Mouse (Mus musculus) liver, embryonic 16.5 days (tissue): Measurements from ENCODE around the gene AI987944. TPM values are rescaled to one million over a fixed set of nuclear protein-coding genes. Genes with fewer than 3 reads are reported as not detected.

Experiments
- ATAC-seq: fragments of 200-750 bp; cut with Nextera tagmentation; 2 replicates; pipeline ENCODE4 v1.8.0; 2017; ENCODE audit warnings: low read depth, mild to moderate bottlenecking, moderate number of reproducible peaks, moderate library complexity
- H3K27ac ChIP-seq: fragments of 300-500 bp; sonication (generic); 2 replicates; pipeline ENCODE4 v1.5.1; 2014; ENCODE audit warnings: mild to moderate bottlenecking, low read length
- H3K27me3 ChIP-seq: fragments of 300-500 bp; sonication (generic); 2 replicates; pipeline ENCODE4 v1.6.1; 2014; ENCODE audit warnings: low read depth, low read length, mixed read lengths; ENCODE audit not compliant: control insufficient read depth, insufficient read depth
- H3K36me3 ChIP-seq: fragments of 300-500 bp; sonication (generic); 2 replicates; pipeline ENCODE4 v1.6.1; 2014; ENCODE audit warnings: mild to moderate bottlenecking; ENCODE audit not compliant: control insufficient read depth, insufficient read depth
- H3K4me1 ChIP-seq: fragments of 300-500 bp; sonication (generic); 2 replicates; pipeline ENCODE4 v1.6.1; 2014; ENCODE audit warnings: low read depth, low read length, mixed read lengths; ENCODE audit not compliant: control insufficient read depth
- H3K4me2 ChIP-seq: fragments of 300-500 bp; sonication (generic); 2 replicates; pipeline ENCODE4 v1.6.1; 2014; ENCODE audit warnings: low read depth, low read length, mixed read lengths
- H3K4me3 ChIP-seq: fragments of 300-500 bp; sonication (generic); 2 replicates; pipeline ENCODE4 v1.5.1; 2014; ENCODE audit warnings: low read depth, mild to moderate bottlenecking, low read length
- H3K9ac ChIP-seq: fragments of 300-500 bp; sonication (generic); 2 replicates; pipeline ENCODE4 v1.6.1; 2014; ENCODE audit warnings: low read depth, low read length
- H3K9me3 ChIP-seq: fragments of 300-500 bp; sonication (generic); replicated peaks from 2 replicates; pipeline ENCODE4 v1.6.1; 2016; ENCODE audit warnings: low read length; ENCODE audit not compliant: control insufficient read depth
- WGBS: fragments of 180-500 bp; shearing (Covaris S2); extraction: QIAGEN DNeasy Blood & Tissue Kit; methylation state at CpG from one replicate; pipeline ENCODE4 v1.1.7; 2014; ENCODE audit not compliant: insufficient replicate concordance; 5-methylcytosine and 5-hydroxymethylcytosine counted together
- polyA plus RNA-seq: library from polyadenylated mRNA; unstranded; fragments of >200 nt; fragmentation: Nextera tagmentation; extraction: Ambion mirVana; gene quantifications from 2 replicates; pipeline ENCODE4 v1.2.1, GENCODE M21; 2015

Gene AI987944
- 5.3 and 5.7 TPM in 2 replicates for polyA plus RNA-seq

GRCm38 (mm10) chr7:41393048-41393971, at the start of gene AI987944:
AI987944 (minus strand) TSS chr7:41393379.
- peak within 1 kb of the TSS; percentile 75 for H3K4me2 ChIP-seq
- WGBS: under 1% methylated on average over 25 of the region's 25 CpGs
- H3K27me3 ChIP-seq: no peaks in the 10 kb centered on the region
- peak; percentile 98 for ATAC-seq
- no peaks in the 10 kb centered on the region for H3K36me3 ChIP-seq
- H3K9me3 ChIP-seq: no peaks in the 10 kb centered on the region
- peak within 1 kb of the TSS; percentile 72 for H3K27ac ChIP-seq
- no peaks in the 10 kb centered on the region for H3K4me1 ChIP-seq
- H3K4me3 ChIP-seq: peak within 1 kb of the TSS; percentile 73
- H3K9ac ChIP-seq: peak within 1 kb of the TSS; percentile 61

DNA sequence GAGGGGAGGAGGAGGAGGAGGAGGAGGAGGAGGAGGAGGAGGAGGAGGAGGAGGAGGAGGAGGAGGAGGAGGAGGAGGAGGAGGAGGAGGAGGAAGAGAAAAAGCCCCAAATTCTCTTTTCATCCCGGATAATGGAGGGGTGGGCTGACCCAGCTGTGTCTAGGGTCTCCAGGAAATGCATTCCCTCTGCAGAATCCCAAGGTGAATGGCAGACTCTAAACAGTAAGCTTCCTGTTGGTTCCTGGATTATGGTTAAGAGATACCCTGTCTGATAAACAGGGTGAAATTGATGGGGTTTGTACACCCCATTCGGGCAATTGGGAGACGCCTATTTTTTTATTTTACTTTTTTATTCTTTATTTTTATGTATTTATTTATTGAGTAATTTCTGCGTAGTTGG, 951 bp upstream of the AI987944 start:
- WGBS: 71% methylated on average over 4 of the region's 4 CpGs
- H3K4me2 ChIP-seq: no peak overlapping the region
- no peak overlapping the region for H3K9ac ChIP-seq
- no peak overlapping the region for H3K27ac ChIP-seq
- no peaks in the 10 kb centered on the region for H3K4me1 ChIP-seq
- H3K4me3 ChIP-seq: no peak overlapping the region
- no peaks in the 10 kb centered on the region for H3K27me3 ChIP-seq
- H3K9me3 ChIP-seq: no peaks in the 10 kb centered on the region
- H3K36me3 ChIP-seq: no peaks in the 10 kb centered on the region
- no peak for ATAC-seq

Other genes with a start within 250 kb of the AI987944 start
- not detected in 2 replicates for gene Gm5592, start 239.5 kb downstream of the AI987944 start, polyA plus RNA-seq
- not detected in 2 replicates for gene Vmn2r57, start 55.3 kb upstream of the AI987944 start, polyA plus RNA-seq
- gene Gm20449, start 106.0 kb upstream of the AI987944 start, polyA plus RNA-seq: 0.04 TPM in 1 of 2 replicates, not detected in the other
- gene AW146154, start 106.5 kb upstream of the AI987944 start, polyA plus RNA-seq: 2.4 and 2.6 TPM in 2 replicates
- gene Gm6871, start 180.3 kb upstream of the AI987944 start, polyA plus RNA-seq: not detected in 2 replicates
- gene 2610021A01Rik, start 205.9 kb upstream of the AI987944 start, polyA plus RNA-seq: 3.8 and 5.8 TPM in 2 replicates
- gene Zfp788, start 239.8 kb upstream of the AI987944 start, polyA plus RNA-seq: 1.9 and 2.1 TPM in 2 replicates